Mouse (Mus musculus): ENCODE data around the gene Gm20716. TPM values are rescaled to one million over a fixed set of nuclear protein-coding genes. Genes with fewer than 3 reads are reported as not detected.

The Gm20716 gene
- 26.0 and 28.0 TPM in 2 replicates for polyA plus RNA-seq (2015; fragmentation: Nextera tagmentation; extraction: Ambion mirVana)

DNA sequence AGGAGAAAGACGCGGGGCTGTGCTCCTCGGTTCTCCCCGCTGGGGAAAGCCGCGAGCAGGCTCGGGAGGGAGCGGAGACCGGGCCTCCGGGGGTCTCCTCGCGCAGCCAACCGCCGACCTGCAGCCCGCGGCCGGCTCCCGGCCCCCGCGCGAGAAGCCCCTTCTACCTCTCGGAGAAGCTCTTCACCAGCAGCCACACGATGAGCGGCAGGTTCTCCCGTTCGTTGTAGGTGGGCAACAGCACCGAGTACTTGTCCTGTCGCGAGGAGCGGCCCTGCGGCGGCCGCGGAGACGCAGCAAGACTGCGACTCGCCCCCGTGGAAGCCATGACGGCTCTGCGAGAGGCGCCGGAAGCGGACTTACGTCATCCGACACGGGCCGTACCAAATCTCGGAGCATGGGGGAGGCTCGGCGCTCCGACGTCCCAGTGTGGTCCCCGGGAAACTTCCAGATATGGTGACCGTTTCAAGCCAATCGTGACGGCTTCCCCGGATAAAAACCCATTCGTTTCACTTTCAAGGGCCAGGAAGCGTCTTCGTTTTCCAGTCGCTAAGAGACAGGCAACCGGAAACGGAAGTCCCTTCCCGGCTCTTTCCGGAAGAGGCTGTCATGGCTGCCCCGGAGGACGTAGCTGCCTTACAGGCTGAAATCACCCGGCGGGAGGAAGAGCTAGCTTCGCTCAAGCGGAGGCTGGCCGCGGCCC lies at the start of gene Gm20716, which contains the start of the genes Dpm1 and Mocs3:
Gene Gm20716, minus strand, starts transcription at position 339 of the 703 bp plus-strand sequence.
Gene Dpm1, minus strand, starts transcription at position 566 of the 703 bp plus-strand sequence.
Gene Mocs3, plus strand, starts transcription at position 597 of the 703 bp plus-strand sequence.
- H3K4me3 ChIP-seq, result peak within 1 kb of the TSS; percentile 59
- peak; percentile 91 for ATAC-seq (replicated peaks)
- peak within 1 kb of the TSS; percentile 69 for H3K9ac ChIP-seq (replicated peaks)
- no peaks in the 10 kb centered on the region for H3K27me3 ChIP-seq
- H3K36me3 ChIP-seq, result peaks cover 28% of the 10 kb centered on the region
- H3K9me3 ChIP-seq, result no peaks in the 10 kb centered on the region
- peak within 1 kb of the TSS; percentile 97 for H3K4me2 ChIP-seq (replicated peaks)
- H3K27ac ChIP-seq (replicated peaks), result peak within 1 kb of the TSS; percentile 94
- peaks cover 37% of the 10 kb centered on the region for H3K4me1 ChIP-seq
- under 1% methylated on average over 73 of the region's 73 CpGs for WGBS

DNA sequence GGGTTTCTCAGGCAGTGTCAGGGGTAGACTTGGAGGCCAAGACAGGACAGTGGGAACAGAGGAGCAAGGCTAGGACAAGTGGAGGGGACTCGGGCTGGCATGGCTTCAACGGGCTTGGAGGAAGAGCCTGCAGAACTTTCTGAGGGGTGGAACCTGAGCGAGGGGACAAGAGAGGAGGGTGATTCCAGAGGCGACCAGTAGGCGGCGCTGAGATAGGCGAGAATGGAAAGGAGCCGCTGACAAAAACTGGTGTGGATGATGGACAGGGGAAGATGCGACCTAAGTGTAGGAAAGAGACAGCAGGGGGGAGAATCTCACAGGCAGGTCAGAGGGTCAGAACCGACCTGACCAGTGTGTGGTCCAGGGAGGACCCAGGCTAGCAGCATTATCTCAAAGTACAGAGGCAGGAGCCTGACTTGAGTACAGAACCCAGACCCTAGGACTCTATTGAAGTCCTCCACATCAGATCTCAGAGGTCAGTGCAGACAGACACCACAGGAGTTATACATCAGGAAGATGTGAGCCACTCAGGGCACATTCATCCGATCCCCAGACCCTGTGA lies 44.3 kb upstream of the Gm20716 start:
- no peak overlapping the region for H3K9ac ChIP-seq (replicated peaks)
- WGBS, result 12% methylated on average over 11 of the region's 11 CpGs
- H3K36me3 ChIP-seq, result no peaks in the 10 kb centered on the region
- no peak for ATAC-seq (replicated peaks)
- no peak overlapping the region for H3K4me3 ChIP-seq
- H3K4me2 ChIP-seq (replicated peaks), result no peak overlapping the region
- peaks cover 33% of the 10 kb centered on the region for H3K4me1 ChIP-seq
- no peak overlapping the region for H3K27ac ChIP-seq (replicated peaks)
- no peaks in the 10 kb centered on the region for H3K9me3 ChIP-seq
- peaks cover 9% of the 10 kb centered on the region; the same call in 1 of the 2 replicates for H3K27me3 ChIP-seq

DNA sequence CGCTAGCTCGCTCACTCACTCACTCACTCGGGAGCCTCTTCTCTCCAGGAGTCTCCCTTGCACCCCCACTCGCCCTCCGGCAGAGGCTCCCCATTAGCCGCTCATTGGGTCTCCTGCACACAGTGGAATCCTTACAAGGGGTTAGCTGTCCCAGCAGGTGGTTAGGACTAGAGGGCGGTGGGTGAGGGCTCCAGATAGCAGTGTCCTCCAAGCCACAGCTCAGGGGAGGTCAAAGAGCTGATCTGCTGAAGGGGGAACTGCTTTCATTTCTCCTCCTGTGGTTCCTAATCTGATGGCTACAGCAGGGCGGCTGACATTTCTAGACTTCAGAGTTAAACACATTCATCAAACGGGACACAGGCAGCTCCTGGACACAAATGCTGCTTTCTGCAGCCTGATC lies 43.2 kb upstream of the Gm20716 start:
- Histone ChIP-seq H3K27ac (replicated peaks) (no peak overlapping the region), H3K36me3 (0 out of 2 replicates have a peak, but pooled peaks cover 2% of the 10 kb centered on the region), H3K4me3 (no peak overlapping the region), H3K27me3 (0 out of 2 replicates have a peak, but pooled peaks cover 3% of the 10 kb centered on the region), H3K9ac (replicated peaks) (no peak overlapping the region), H3K4me1 (peaks cover 26% of the 10 kb centered on the region), H3K9me3 (no peaks in the 10 kb centered on the region), H3K4me2 (replicated peaks) (no peak overlapping the region)
- WGBS, result 51% methylated on average over 9 of the region's 9 CpGs
- ATAC-seq (replicated peaks), result no peak

DNA sequence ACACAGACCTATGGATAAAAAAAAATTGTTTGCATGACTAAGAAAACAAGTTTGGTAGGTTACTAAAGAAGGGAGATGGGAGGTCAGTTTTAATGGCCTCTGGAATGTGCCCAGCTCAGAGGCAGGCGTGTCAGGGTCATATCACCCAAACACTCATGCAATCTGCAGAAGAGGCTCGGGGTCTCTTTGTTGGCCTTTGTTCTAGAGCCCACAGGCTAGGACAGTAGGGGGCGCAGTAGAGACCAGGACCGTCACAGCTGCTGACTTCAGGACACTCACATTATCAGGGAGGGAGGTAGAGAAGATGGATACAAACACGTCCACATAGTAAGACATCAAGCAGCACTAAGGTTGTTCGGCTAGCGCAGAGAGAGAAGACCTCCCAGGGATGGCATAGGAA lies 37.9 kb upstream of the Gm20716 start:
- 44% methylated on average over 7 of the region's 7 CpGs for WGBS
- no peak overlapping the region for H3K4me3 ChIP-seq
- H3K27me3 ChIP-seq, result no peaks in the 10 kb centered on the region
- H3K4me1 ChIP-seq, result no peaks in the 10 kb centered on the region
- H3K9ac ChIP-seq (replicated peaks), result no peak overlapping the region
- H3K27ac ChIP-seq (replicated peaks), result no peak overlapping the region
- 0 out of 2 replicates have a peak, but pooled peaks cover 4% of the 10 kb centered on the region for H3K36me3 ChIP-seq
- ATAC-seq (replicated peaks), result no peak
- H3K9me3 ChIP-seq, result no peaks in the 10 kb centered on the region
- H3K4me2 ChIP-seq (replicated peaks), result no peak overlapping the region

DNA sequence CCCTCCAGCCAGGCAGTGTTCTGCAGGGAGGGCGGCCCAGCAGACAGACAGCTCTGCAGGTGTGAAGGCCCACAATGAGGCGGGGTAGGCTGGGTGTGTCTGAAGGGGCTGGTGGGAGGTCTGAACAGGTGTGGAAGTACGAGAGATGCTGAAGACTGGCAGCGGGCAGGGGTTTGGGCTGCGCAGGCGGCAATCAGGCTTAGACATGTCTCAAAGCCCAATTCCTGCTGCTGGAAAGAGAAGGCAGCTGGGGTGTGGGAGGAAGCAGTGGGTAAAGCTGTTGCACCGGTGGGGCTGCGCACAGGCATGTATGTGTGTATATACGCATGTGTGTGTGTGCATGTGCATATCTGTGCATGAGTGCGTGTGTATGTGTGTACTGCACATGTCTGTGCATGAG lies 30.7 kb upstream of the Gm20716 start:
- Histone ChIP-seq H3K9ac (replicated peaks) (no peak overlapping the region), H3K27me3 (no peaks in the 10 kb centered on the region), H3K4me2 (replicated peaks) (no peak overlapping the region), H3K4me3 (no peak overlapping the region), H3K4me1 (no peaks in the 10 kb centered on the region), H3K36me3 (no peaks in the 10 kb centered on the region), H3K9me3 (no peaks in the 10 kb centered on the region), H3K27ac (replicated peaks) (no peak overlapping the region)
- WGBS, result 92% methylated on average over 10 of the region's 10 CpGs
- no peak for ATAC-seq (replicated peaks)

DNA sequence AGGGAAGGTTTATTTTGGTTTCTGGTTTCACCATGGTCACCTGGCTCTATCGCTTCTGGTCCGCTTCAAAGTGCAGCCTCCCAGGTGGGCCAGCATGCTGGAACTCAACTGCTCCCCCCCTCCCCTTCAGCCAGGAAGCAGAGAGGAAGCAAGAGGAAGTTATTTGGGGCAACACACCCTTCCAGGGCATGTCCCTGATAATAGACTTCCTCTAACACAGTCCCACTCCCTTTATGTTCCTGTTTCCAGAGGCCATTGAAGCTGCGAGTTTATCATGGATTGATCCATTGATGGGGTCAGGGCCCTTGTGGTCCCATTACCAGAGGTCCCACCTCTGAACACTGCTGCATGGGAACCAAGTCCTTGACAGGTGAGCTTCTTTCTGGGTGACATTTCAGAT lies 30.0 kb upstream of the Gm20716 start:
- no peak overlapping the region for H3K4me2 ChIP-seq (replicated peaks)
- H3K4me1 ChIP-seq, result no peaks in the 10 kb centered on the region
- 91% methylated on average over 3 of the region's 3 CpGs for WGBS
- H3K9ac ChIP-seq (replicated peaks), result no peak overlapping the region
- H3K9me3 ChIP-seq, result no peaks in the 10 kb centered on the region
- no peak overlapping the region for H3K4me3 ChIP-seq
- H3K27me3 ChIP-seq, result no peaks in the 10 kb centered on the region
- H3K27ac ChIP-seq (replicated peaks), result no peak overlapping the region
- no peak for ATAC-seq (replicated peaks)
- no peaks in the 10 kb centered on the region for H3K36me3 ChIP-seq

DNA sequence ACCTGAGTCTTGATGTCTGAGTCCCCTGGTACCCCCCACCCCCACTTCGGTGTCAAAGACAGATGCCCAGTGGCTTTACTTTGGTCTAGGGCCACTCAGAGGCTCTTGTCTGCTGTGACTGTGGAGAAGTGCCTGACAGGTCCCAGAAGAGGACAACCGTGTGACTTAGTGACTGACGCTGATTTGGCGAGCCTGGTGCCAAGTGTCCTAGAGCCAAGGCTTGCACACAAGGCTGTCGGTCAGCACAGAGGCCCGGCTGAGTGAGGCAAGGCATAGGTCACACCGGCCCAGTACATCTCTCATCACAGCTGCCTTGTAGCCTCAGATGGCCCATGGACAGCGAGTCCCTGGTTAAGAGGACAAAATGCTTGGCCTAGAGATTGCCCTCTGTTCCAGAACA lies 28.9 kb upstream of the Gm20716 start:
- peaks cover 8% of the 10 kb centered on the region; the same call in 1 of the 2 replicates for H3K4me1 ChIP-seq
- H3K9me3 ChIP-seq, result no peaks in the 10 kb centered on the region
- no peak for ATAC-seq (replicated peaks)
- no peak overlapping the region for H3K27ac ChIP-seq (replicated peaks)
- no peak overlapping the region for H3K4me3 ChIP-seq
- no peak overlapping the region for H3K9ac ChIP-seq (replicated peaks)
- 89% methylated on average over 8 of the region's 8 CpGs for WGBS
- H3K4me2 ChIP-seq (replicated peaks), result no peak overlapping the region
- no peaks in the 10 kb centered on the region for H3K36me3 ChIP-seq
- H3K27me3 ChIP-seq, result no peaks in the 10 kb centered on the region

DNA sequence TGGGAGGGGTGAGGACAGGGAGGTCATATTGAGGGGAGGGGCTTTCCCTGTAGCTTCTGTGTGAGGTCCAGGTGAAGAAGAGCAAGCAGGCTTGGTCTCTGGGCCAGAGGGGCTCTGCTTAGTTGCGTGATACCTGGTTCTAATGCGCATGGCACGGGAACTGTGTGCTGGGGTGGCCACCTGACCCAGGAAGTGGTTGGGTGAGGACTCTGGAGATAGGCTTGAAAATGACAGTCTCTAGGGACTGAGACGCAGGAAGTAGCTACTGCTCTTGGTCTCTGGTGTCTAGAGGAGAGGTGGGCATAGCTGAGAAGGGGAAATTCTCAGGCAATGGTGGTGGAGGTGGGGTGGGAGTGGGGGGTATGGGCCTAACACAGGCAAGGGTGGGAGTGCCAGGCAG lies 27.0 kb upstream of the Gm20716 start:
- no peak for ATAC-seq (replicated peaks)
- no peak overlapping the region for H3K4me2 ChIP-seq (replicated peaks)
- H3K9me3 ChIP-seq, result no peaks in the 10 kb centered on the region
- WGBS, result 90% methylated on average over 4 of the region's 4 CpGs
- no peak overlapping the region for H3K9ac ChIP-seq (replicated peaks)
- H3K27ac ChIP-seq (replicated peaks), result no peak overlapping the region
- peaks cover 18% of the 10 kb centered on the region for H3K4me1 ChIP-seq
- H3K27me3 ChIP-seq, result no peaks in the 10 kb centered on the region
- H3K36me3 ChIP-seq, result no peaks in the 10 kb centered on the region
- H3K4me3 ChIP-seq, result no peak overlapping the region

DNA sequence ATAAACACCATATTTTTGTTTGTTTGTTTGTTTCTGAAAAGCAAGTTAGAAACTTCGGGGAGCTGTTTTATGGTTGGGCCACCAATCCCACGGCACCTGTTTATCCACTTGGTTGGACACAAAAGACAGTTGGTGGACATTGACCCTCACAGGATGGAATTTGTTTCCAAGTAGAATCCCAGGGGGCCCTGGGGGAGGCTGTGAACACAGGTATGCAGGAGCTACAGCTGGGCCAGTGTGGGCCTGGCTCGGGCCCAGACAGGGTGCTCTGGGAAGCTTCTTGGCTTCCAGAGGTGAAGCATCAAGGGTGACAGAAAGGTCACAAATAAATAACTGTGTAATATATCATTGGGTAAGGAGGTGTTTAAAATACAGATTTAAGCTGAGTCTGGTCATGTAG lies 26.3 kb upstream of the Gm20716 start:
- Histone ChIP-seq H3K36me3 (no peaks in the 10 kb centered on the region), H3K27me3 (no peaks in the 10 kb centered on the region), H3K4me2 (replicated peaks) (no peak overlapping the region), H3K9ac (replicated peaks) (no peak overlapping the region), H3K4me1 (peaks cover 22% of the 10 kb centered on the region), H3K27ac (replicated peaks) (no peak overlapping the region), H3K4me3 (no peak overlapping the region), H3K9me3 (no peaks in the 10 kb centered on the region)
- WGBS, result 80% methylated on average over 3 of the region's 3 CpGs
- no peak for ATAC-seq (replicated peaks)

DNA sequence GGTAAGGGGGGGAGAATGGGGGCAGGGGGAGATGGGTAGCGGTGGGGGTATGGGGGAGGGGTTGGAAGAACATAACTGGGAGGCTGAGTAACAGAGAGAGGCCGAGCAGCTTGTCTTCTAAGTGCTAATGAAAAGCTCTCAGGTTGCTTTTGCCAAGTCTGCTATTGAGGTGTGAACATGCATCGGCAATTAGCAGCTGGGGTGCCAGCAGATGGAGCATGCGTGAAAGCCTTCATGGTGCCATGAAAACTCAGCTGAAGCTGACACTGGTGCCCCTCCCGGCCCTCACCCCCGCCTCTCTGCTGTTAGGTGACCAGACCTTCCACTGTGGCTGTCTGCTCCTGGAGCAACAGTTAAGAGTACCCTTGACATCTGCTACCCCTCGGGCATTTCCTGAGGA lies 23.7 kb upstream of the Gm20716 start:
- Histone ChIP-seq H3K36me3 (no peaks in the 10 kb centered on the region), H3K9me3 (no peaks in the 10 kb centered on the region), H3K27me3 (no peaks in the 10 kb centered on the region), H3K4me1 (peaks cover 25% of the 10 kb centered on the region), H3K9ac (replicated peaks) (no peak overlapping the region), H3K4me3 (no peak overlapping the region), H3K27ac (replicated peaks) (peak overlapping the region; percentile 72), H3K4me2 (replicated peaks) (no peak overlapping the region)
- peak; percentile 71 for ATAC-seq (replicated peaks)
- 28% methylated on average over 7 of the region's 7 CpGs for WGBS

DNA sequence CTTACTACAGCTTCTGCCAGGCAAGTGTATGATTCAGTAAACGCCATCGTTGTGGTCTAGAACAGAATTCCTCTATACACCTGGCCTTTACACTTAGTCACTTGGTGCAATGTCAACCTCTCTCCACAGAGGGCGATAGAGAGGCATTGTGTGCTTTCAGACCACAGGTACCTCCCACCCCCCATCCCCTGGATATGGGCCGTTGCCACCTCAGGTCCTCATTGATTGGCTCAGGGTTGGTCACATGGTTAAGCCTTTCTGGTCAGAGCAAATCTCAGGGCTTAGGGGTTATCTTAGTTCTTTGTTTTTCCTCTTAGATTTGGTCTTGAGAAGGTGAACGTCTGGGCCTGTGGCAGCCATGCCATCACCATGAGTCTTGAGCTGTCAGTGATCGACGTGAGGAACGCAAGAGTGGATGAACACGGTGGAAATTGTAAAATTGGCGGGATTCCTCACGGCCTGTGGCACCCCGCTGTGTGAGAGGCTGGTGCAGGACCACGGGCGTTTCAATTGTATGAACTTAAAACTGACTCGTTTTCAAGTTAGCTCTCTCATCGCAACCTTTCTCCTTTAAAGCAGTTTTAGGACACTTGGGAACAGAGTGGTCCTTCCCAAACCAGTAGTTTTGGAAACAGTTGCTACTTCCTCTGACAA lies 22.6 kb upstream of the Gm20716 start:
- H3K36me3 ChIP-seq, result no peaks in the 10 kb centered on the region
- H3K27me3 ChIP-seq, result no peaks in the 10 kb centered on the region
- no peak overlapping the region for H3K4me2 ChIP-seq (replicated peaks)
- 16% methylated on average over 16 of the region's 16 CpGs for WGBS
- H3K4me3 ChIP-seq, result no peak overlapping the region
- peaks cover 31% of the 10 kb centered on the region for H3K4me1 ChIP-seq
- no peak overlapping the region for H3K9ac ChIP-seq (replicated peaks)
- peak overlapping the region; percentile 68 for H3K27ac ChIP-seq (replicated peaks)
- no peaks in the 10 kb centered on the region for H3K9me3 ChIP-seq
- no peak for ATAC-seq (replicated peaks)

DNA sequence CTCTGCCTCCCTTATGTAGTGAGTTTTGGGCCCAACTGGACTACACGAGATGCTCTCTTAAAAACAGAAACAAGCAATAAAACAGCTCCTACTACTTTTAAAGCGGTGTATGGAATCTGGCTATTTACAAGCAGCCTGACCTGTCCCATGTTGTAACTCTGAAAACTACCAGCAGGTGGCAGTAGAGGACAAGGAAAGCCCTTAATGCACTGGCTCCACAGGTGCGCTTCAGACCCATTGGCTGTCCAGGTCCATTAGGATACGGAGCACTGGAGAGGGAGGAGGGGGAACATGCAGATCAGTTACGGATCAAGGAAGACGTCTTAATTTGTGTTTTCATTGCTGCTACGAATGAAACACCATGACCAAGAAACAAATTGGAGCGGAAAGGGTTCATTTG lies 20.1 kb upstream of the Gm20716 start:
- no peaks in the 10 kb centered on the region for H3K9me3 ChIP-seq
- no peak overlapping the region for H3K9ac ChIP-seq (replicated peaks)
- ATAC-seq (replicated peaks), result no peak
- no peaks in the 10 kb centered on the region for H3K36me3 ChIP-seq
- H3K4me1 ChIP-seq, result peaks cover 34% of the 10 kb centered on the region
- 15% methylated on average over 8 of the region's 8 CpGs for WGBS
- H3K27ac ChIP-seq (replicated peaks), result 0 out of 2 replicates have a peak overlapping the region, but pooled peaks have one; percentile 87
- no peak overlapping the region for H3K4me3 ChIP-seq
- no peak overlapping the region for H3K4me2 ChIP-seq (replicated peaks)
- H3K27me3 ChIP-seq, result no peaks in the 10 kb centered on the region
